ENCODE assay signal across 15 mouse cellular contexts in the genomic region with DNA sequence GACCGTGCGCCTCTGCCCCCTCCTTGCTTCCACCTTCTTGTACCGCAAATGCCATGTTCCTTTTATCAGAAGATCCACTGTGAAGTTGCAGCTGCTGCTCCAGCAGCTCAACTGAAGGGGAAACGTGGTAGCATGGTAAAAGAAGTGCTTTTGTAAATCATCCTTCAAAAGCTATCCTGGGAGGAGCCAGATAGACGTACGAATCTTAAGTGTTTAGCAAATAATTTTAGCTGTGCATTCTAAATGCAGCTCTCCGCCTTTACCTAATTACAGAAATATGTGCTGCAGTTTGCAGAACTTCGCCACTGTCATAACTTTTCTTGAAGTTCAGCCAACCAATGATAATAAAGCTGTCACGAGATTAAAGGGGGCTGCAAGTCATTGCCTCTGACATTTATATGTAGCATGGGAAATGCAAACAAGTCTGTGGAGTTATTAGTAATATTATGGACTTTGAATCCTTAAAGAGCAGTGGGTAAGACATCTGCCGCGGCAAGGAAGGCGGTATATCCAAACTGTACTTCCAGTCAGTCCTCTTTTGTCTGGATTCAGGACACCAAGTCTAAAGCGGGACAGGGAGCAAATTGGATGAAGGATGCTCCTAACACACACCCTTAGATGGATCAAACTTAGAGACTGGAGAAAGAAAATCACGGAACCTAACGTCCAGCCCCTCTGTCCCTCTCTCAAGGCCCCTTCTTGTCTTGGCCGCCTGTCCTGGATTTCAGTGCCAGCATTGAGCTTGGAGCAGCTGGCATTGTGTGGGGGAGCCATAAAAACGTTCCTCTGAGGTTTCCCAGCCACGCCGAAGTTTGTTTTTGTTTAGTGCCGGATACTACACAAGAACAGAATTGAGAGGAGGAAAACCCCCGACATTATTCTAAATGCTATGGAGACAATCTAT.
DNase-seq lines count a peak whose midpoint lies in the region; ATAC-seq and TF ChIP-seq lines count a peak whose summit lies in the region.
"Had no signal": no experiment of that assay in that cellular context is flagged by ENCODE, and none has a peak within 500 bp of the region (broad histone marks: within the 10 kb centered on the region; RNA-seq: fewer than 3 reads in every experiment).

No protein-coding gene starts in this region.

- TF ChIP-seq CTCF in lung, embryonic 14.5 days (IDR thresholded peaks at IDR 0.05; ENCODE audit: low read depth) = no peak

- no peak for ATAC-seq in heart, embryonic 14.5 days (ENCODE audit: insufficient number of reproducible peaks, insufficient read depth, low FRiP score, low read depth)
- ATAC-seq in lung, embryonic 14.5 days (ENCODE audit: insufficient read depth) = peak; percentile 83
- peak; percentile 53; the same call in 1 of the 2 replicates for ATAC-seq in intestine, embryonic 14.5 days (replicated peaks; ENCODE audit: low FRiP score, low TSS enrichment, low read depth)
- ATAC-seq: CD4-positive, CD25-positive, alpha-beta regulatory T cell, adult 4 months had no signal

- no peak for DNase-seq in heart, postnatal 10 days
- peak; percentile 90 for DNase-seq in lung, embryonic 14.5 days
- no peak for DNase-seq in lung, adult 18-20 months
- DNase-seq in intestine, embryonic 14.5 days (ENCODE audit: low spot score) = no peak
- peak; percentile 45 for DNase-seq in mesoderm, embryonic 11.5 days (ENCODE audit: low read depth, low spot score)
- DNase-seq in layer of hippocampus, postnatal 36 days = no peak
- DNase-seq in adrenal gland, postnatal 25 days = no peak
- DNase-seq: adrenal gland, postnatal 14 days; cerebellum, adult 18-20 months; right cerebral cortex, postnatal 25 days; thymus, adult 18-20 months had no signal

- no peak overlapping the region for H3K9ac ChIP-seq in heart, embryonic 14.5 days (ENCODE audit: low read length)
- H3K9ac ChIP-seq in lung, embryonic 14.5 days = peak overlapping the region; percentile 3; the same call in 1 of the 2 replicates
- H3K9ac ChIP-seq in intestine, embryonic 14.5 days (ENCODE audit: low read length) = no peak overlapping the region
- H3K9ac ChIP-seq: hindbrain, embryonic 12.5 days had no signal

- peaks cover 3 to 6% of the 10 kb centered on the region in 2 experiments; a peak in 2 of 4 replicates for H3K4me1 ChIP-seq in heart, embryonic 14.5 days (ENCODE audit: control insufficient read depth in 2 of 2, insufficient read depth in 2 of 2, low read length in 2 of 2)
- peaks cover 3% of the 10 kb centered on the region; the same call in 1 of the 2 replicates for H3K4me1 ChIP-seq in lung, embryonic 14.5 days (ENCODE audit: insufficient read depth)
- no peaks in the 10 kb centered on the region for H3K4me1 ChIP-seq in intestine, embryonic 14.5 days (replicated peaks; ENCODE audit: control insufficient read depth, insufficient read depth, low read length)

- H3K4me3 ChIP-seq in heart, embryonic 14.5 days (ENCODE audit: control insufficient read depth in 1 of 2, insufficient read depth in 1 of 2, low read depth in 1 of 2, low read length in 2 of 2) = no peak overlapping the region
- no peak overlapping the region for H3K4me3 ChIP-seq in lung, embryonic 14.5 days (ENCODE audit: low read depth, low read length)
- H3K4me3 ChIP-seq in intestine, embryonic 14.5 days (ENCODE audit: low read depth, low read length) = no peak overlapping the region
- H3K4me3 ChIP-seq: hindbrain, embryonic 12.5 days had no signal

- peak overlapping the region; percentile 34 for H3K4me2 ChIP-seq in heart, embryonic 14.5 days (ENCODE audit: low read length)
- H3K4me2 ChIP-seq in lung, embryonic 14.5 days = peak overlapping the region; percentile 27
- H3K4me2 ChIP-seq in intestine, embryonic 14.5 days (ENCODE audit: low read length) = peak overlapping the region; percentile 29
- H3K4me2 ChIP-seq: hindbrain, embryonic 12.5 days had no signal

- intact Hi-C loops in heart, postnatal 10 days (cut with DNase I) = no loop called here

- no peaks in the 10 kb centered on the region for H3K27me3 ChIP-seq in heart, embryonic 14.5 days (ENCODE audit: control insufficient read depth, insufficient read depth, low read length)
- no peaks in the 10 kb centered on the region for H3K27me3 ChIP-seq in lung, embryonic 14.5 days (ENCODE audit: insufficient read depth, low read length)
- no peaks in the 10 kb centered on the region for H3K27me3 ChIP-seq in intestine, embryonic 14.5 days (replicated peaks; ENCODE audit: control insufficient read depth, insufficient read depth, low read length)
- H3K27me3 ChIP-seq: hindbrain, embryonic 12.5 days had no signal

- no peak overlapping the region for H3K27ac ChIP-seq in heart, embryonic 14.5 days (replicated peaks in 1 of 2; ENCODE audit: control insufficient read depth in 1 of 2, insufficient read depth in 1 of 2, low read depth in 2 of 2, low read length in 2 of 2)
- H3K27ac ChIP-seq in lung, embryonic 14.5 days (ENCODE audit: low read depth) = peak overlapping the region; percentile 88
- no peak overlapping the region for H3K27ac ChIP-seq in intestine, embryonic 14.5 days (ENCODE audit: low read depth)
- H3K27ac ChIP-seq: hindbrain, embryonic 12.5 days; macrophage had no signal

- no peaks in the 10 kb centered on the region for H3K36me3 ChIP-seq in heart, embryonic 14.5 days (ENCODE audit: control insufficient read depth, insufficient read depth, low read length)
- H3K36me3 ChIP-seq in lung, embryonic 14.5 days (ENCODE audit: insufficient read depth) = no peaks in the 10 kb centered on the region
- H3K36me3 ChIP-seq in intestine, embryonic 14.5 days (ENCODE audit: control insufficient read depth, insufficient read depth, low read length) = no peaks in the 10 kb centered on the region
- H3K36me3 ChIP-seq: hindbrain, embryonic 12.5 days had no signal

- H3K9me3 ChIP-seq in heart, embryonic 14.5 days (ENCODE audit: control insufficient read depth, low read length) = no peaks in the 10 kb centered on the region
- no peaks in the 10 kb centered on the region for H3K9me3 ChIP-seq in lung, embryonic 14.5 days (ENCODE audit: low read depth, low read length)
- no peaks in the 10 kb centered on the region for H3K9me3 ChIP-seq in intestine, embryonic 14.5 days (ENCODE audit: control insufficient read depth, low read length)
- H3K9me3 ChIP-seq: hindbrain, embryonic 12.5 days had no signal

- 63% methylated on average over 21 of the region's 21 CpGs for whole genome bisulfite sequencing in heart, embryonic 14.5 days
- WGBS in lung, embryonic 14.5 days = 34% methylated on average over 21 of the region's 21 CpGs
- WGBS in intestine, embryonic 14.5 days = 40% methylated on average over 21 of the region's 21 CpGs

Comparison
In these comparisons a context has a peak if more than half of its experiments do, and no peak if none do; other contexts are left out.
1. DNase-seq: peak in lung, embryonic 14.5 days (single experiment) and mesoderm, embryonic 11.5 days (single experiment); none in heart, postnatal 10 days (0 of 2), lung, adult 18-20 months (0 of 2), intestine, embryonic 14.5 days (single experiment), layer of hippocampus, postnatal 36 days (0 of 2) and adrenal gland, postnatal 25 days (single experiment).
2. Peak in every context shown above with its lines, with median percentiles within 50 percentile points of each other: H3K4me2 ChIP-seq.